Comparison of ENCODE assay signal across 8 mouse cellular contexts in genomic region chr7:100120791-100121261, GRCm38 (mm10). TPM values are rescaled to one million over a fixed set of nuclear protein-coding genes. Genes with fewer than 3 reads are reported as not detected.
A peak's percentile ranks its signal among the peaks of the same experiment; 100 is the strongest.
DNase-seq lines count a peak whose midpoint lies in the region; ATAC-seq and TF ChIP-seq lines count a peak whose summit lies in the region.

No protein-coding gene starts in this region.

- under 1% methylated on average over 25 of the region's 25 CpGs for WGBS in heart, embryonic 16.5 days

- peaks cover 7% of the 10 kb centered on the region for H3K36me3 ChIP-seq in heart, embryonic 16.5 days (ENCODE audit: control insufficient read depth, insufficient read depth)
- peaks cover 6% of the 10 kb centered on the region for H3K36me3 ChIP-seq in myocyte (ENCODE audit: control insufficient read depth, insufficient read depth)

- peaks cover 11% of the 10 kb centered on the region for H3K79me2 ChIP-seq in myocyte (ENCODE audit: control insufficient read depth, insufficient read depth)

- H3ac ChIP-seq in myocyte (ENCODE audit: control insufficient read depth, insufficient read length) = peak overlapping the region; percentile 76

- peak; percentile 74 to 75 for DNase-seq in cerebellum, postnatal 10 days
- DNase-seq in cerebellum, adult 11 months = no peak
- DNase-seq in A20 (ENCODE audit: low read depth, low spot score) (peak; percentile 83), liver (peak; percentile 68)
- peak; percentile 60 for DNase-seq in c-Kit-positive CD71-positive TER-119-positive erythroid progenitor cells, embryonic 14.5 days (ENCODE audit: low spot score)

- peak overlapping the region; percentile 93 for H3K9ac ChIP-seq in heart, embryonic 16.5 days (ENCODE audit: low read length)

- H3K27me3 ChIP-seq in heart, embryonic 16.5 days (ENCODE audit: control insufficient read depth, insufficient read depth, low read length) = no peaks in the 10 kb centered on the region
- no peaks in the 10 kb centered on the region for H3K27me3 ChIP-seq in myocyte (ENCODE audit: control insufficient read depth, insufficient read depth, insufficient read length)

- peaks cover 2% of the 10 kb centered on the region; the same call in 1 of the 2 replicates for H3K4me1 ChIP-seq in heart, embryonic 16.5 days (ENCODE audit: control insufficient read depth, insufficient read depth, low read length)

- H3K27ac ChIP-seq in heart, embryonic 16.5 days (ENCODE audit: low read length) = peak overlapping the region; percentile 86

- H3K9me3 ChIP-seq in heart, embryonic 16.5 days (replicated peaks; ENCODE audit: control insufficient read depth, low read length) = no peaks in the 10 kb centered on the region

- TF ChIP-seq POLR2A in myocyte (IDR thresholded peaks at IDR 0.05; ENCODE audit: insufficient read length, low read depth) = no peak

- peak overlapping the region; percentile 66 for H3K4me2 ChIP-seq in heart, embryonic 16.5 days (ENCODE audit: low read depth, low read length)
- peak overlapping the region; percentile 78 for H3K4me2 ChIP-seq in myocyte (ENCODE audit: low read depth)

- peak overlapping the region; percentile 94 for H3K4me3 ChIP-seq in heart, embryonic 16.5 days (ENCODE audit: low read length)
- peak overlapping the region; percentile 65 for H3K4me3 ChIP-seq in myocyte

- ATAC-seq in heart, embryonic 16.5 days (replicated peaks; ENCODE audit: extremely low read depth, insufficient read depth, low FRiP score) = peak; percentile 44
- ATAC-seq in inflammation-experienced regulatory T-cells, adult 6 months = no peak

TF ChIP-seq in myocyte, 11 proteins besides CTCF, POLR2A, EP300 and RAD21:
- TF ChIP-seq TCF12 (IDR thresholded peaks at IDR 0.05; ENCODE audit: insufficient read depth, poor library complexity, severe bottlenecking) (no peak), E2F4 (IDR thresholded peaks at IDR 0.05; ENCODE audit: insufficient read depth) (no peak), MYOD1 (IDR thresholded peaks at IDR 0.05; ENCODE audit: control insufficient read depth in 1 of 3, insufficient read length in 2 of 3, low read depth in 2 of 3) (no peak), MAX (IDR thresholded peaks at IDR 0.05; ENCODE audit: low read depth) (no peak), CEBPB (IDR thresholded peaks at IDR 0.05; ENCODE audit: insufficient read depth, poor library complexity, severe bottlenecking) (no peak), POLR2AphosphoS2 (IDR thresholded peaks at IDR 0.05; ENCODE audit: insufficient read length, low read depth) (no peak), USF1 (IDR thresholded peaks at IDR 0.05; ENCODE audit: low read depth) (no peak), SRF (IDR thresholded peaks at IDR 0.05; ENCODE audit: control insufficient read depth, insufficient read length, low read depth) (no peak), REST (IDR thresholded peaks at IDR 0.05; ENCODE audit: insufficient read depth, insufficient read length) (no peak), TCF3 (IDR thresholded peaks at IDR 0.05; ENCODE audit: insufficient read length, low read depth) (no peak), MYOG (IDR thresholded peaks at IDR 0.05; ENCODE audit: control insufficient read depth in 1 of 3, insufficient read depth in 1 of 3, insufficient read length in 2 of 3, low read depth in 2 of 3) (no peak)
TF ChIP-seq in myocyte: peak in this region for 0.

RNA-seq across cellular contexts. Expression of gene Pold3, which starts 0.5 kb away (rescaled TPM):
- polyA plus RNA-seq in heart, embryonic 16.5 days (2015; fragmentation: Nextera tagmentation; extraction: Ambion mirVana) = 33.4 and 36.6 TPM in 2 replicates
- polyA plus RNA-seq in myocyte (2012; fragmentation: generic; extraction: Trizol) = 7.4 TPM
- 10 to 100 TPM; 41.8 to 67.3 (median 45.6) TPM for polyA plus RNA-seq in inflammation-experienced regulatory T-cells, adult 6 months (2017; shearing (Covaris generic))

RNA-seq across cellular contexts. Expression of gene Lipt2, which starts 38.3 kb away (rescaled TPM):
- 11.6 and 11.9 TPM in 2 replicates for polyA plus RNA-seq in heart, embryonic 16.5 days (2015; fragmentation: Nextera tagmentation; extraction: Ambion mirVana)
- 3.1 TPM for polyA plus RNA-seq in myocyte (2012; fragmentation: generic; extraction: Trizol)
- polyA plus RNA-seq in inflammation-experienced regulatory T-cells, adult 6 months (2017; shearing (Covaris generic)) = under 1 TPM in 2 of 3 experiments, not detected in 1; 0.21 to 0.82 TPM

RNA-seq across cellular contexts. Expression of gene Kcne3, which starts 55.5 kb away (rescaled TPM):
- 9.3 and 9.5 TPM in 2 replicates for polyA plus RNA-seq in heart, embryonic 16.5 days (2015; fragmentation: Nextera tagmentation; extraction: Ambion mirVana)
- polyA plus RNA-seq in myocyte (2012; fragmentation: generic; extraction: Trizol) = not detected
- not detected for polyA plus RNA-seq in inflammation-experienced regulatory T-cells, adult 6 months (2017; shearing (Covaris generic))
